Mouse (Mus musculus): ENCODE measurements around the gene Mamdc4.

DNA sequence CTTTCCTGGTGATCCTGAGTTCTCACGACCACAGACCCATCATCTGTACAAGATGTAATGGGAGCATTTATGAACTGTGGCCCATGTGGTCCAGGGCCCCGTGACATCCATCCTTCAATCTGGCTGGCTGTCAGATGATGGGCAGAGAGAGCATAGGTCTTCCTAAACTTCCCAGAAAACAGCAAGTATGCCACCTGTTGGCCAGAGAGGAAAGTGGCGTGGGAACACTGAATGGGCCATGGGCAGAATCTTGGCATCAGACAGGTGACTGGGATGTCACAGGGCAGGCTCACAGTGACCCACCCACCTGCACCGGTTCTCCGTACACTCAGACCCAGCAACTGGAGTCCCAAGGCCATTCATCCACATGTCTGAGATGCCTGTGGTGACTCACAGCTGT is 23.5 kb downstream of the Mamdc4 start:
- peak; percentile 57; the same call in 1 of the 2 replicates for TF ChIP-seq CTCF (IDR thresholded peaks at IDR 0.05; ENCODE audit: extremely low read depth, insufficient read depth, insufficient read length, insufficient replicate concordance)
- TF ChIP-seq POLR2A (IDR thresholded peaks at IDR 0.05; ENCODE audit: low read depth, low read length) = no peak
